Mouse (Mus musculus): ENCODE measurements around the gene Stx16.

Gene Stx16

DNA sequence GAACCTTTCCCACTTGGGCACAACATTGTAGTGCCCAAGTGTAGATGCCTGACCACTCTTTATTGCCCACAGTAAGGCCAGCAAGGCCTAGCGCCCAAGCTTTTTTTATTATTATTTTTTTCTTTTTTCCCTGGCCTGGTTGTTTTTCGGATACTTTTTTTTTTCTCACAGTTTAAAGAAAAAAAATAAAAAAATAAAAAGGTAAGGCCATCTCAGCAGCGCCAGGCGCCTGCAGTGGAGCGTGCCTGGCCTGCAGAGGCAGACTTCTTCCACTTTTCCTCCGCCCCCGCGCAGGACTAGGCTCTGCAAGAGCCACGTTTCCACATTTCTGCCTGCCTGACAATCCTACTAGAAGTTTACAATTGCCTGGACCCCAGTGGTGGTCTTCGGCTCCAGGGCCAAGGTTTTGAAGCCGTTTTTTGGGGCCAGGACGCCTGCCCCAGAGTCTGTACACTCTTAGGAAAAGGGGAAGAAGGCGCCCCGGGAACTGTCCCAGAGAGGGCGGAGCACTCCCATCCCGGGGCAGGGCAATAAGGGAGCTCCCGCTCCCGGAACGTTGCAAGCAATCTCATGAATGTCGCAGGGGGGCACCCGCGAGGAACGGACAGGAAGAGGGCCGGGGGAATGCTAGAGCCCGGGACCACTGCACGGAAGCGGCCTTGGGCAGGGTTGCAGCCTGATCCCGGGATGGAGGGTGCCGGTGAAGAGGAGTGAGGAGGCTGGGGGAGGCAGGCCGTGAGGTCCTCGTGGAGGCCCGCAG lies at the start of gene Stx16:
Gene Stx16, plus strand, starts transcription at position 636 of the 760 bp plus-strand sequence.
- DNase-seq (ENCODE audit: inconsistent age in 2 of 2, low spot score in 1 of 2): peak; percentile 96 to 100

GRCm38 (mm10) chr2:174026406-174026805 lies 49.7 kb upstream of the Stx16 start:
- peak in 1 of 2 experiments; percentile 42 for DNase-seq (ENCODE audit: inconsistent age in 2 of 2, low spot score in 1 of 2)

DNA sequence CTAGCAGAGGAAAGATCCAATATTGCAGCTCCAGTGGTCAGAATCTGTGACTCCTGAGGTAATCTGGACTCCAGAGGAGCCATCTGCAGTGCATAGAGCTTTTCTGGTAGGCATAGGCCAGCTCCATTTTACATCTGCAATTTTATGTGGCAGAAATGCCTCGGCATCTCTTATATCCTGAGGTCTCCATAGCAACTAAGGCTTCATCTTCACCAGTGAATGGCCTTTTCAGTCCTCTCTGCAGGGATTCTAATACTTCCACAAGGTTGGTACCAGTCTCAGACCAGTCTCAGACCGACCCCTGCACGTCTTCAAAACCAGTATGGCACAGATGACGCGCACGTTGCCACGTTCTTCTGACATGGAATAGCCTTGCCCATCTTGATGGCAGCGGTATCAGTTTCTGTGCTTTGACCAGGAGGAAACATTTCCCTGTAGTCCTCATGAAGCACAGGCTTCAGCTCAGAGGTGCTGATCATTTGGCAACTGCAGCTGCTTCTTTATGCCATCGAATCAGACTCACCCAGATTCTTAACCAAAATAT lies 42.8 kb upstream of the Stx16 start:
- no peak for DNase-seq (ENCODE audit: inconsistent age in 2 of 2, low spot score in 1 of 2)

DNA sequence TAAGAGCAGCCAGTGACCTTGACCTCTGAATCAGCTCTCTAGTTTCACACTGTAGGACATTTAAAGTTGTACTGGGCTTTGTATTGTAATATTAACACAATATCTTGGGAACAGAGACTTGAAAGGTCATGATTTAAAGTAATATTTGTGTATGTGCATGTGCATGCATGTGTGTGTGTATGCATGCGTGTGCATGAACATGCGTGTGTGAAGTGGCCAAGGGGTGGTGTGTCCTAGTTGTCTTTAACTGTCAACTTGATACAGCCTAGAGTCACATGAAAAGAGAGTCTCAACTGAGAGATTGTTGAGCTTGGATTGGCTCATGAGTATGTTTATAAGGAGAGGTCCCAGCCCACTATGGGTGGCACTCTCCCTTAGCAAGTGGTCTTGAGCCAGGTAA lies 28.5 kb upstream of the Stx16 start:
- no peak for DNase-seq (ENCODE audit: inconsistent age in 2 of 2, low spot score in 1 of 2)

DNA sequence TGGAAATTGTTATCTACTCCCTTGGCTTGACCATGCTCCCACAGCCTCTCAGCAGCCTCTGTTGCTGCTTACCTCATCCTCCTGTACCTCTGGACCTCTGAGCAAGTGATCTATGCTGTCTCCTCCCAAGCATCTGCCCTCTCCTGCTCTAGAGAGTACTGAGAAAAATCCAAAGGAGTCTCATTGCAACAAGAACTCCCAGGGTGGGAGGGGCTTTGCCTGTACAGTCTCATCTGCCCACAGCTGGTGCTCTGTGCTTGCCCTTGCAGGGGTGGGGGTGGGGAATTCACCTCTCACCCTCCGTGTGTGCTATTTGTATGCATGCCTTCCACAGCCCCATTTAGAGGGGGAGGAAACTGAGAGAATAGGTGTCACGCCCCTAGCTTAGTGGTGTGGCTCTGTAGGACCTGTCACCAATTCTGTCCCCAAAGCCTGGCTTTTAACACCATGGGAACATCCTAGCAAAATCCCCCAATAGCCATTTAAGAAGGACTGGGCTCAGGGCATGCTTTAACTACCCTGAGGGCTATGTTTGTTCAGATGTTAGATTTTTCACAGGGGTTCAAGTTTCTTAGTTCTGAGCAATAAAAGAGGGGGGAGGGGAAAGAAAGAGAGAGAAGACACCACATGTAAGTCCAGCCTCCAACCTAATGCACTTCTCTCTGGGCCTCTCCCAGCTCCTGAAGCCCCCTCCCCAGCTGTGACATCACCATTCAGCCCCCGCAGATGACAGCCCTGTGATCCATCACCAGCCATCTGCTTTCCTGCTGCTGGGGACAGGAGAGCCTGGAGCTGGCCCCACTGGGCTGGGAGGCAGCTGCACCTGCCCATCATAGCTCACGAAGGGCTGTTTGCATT lies 26.4 kb upstream of the Stx16 start:
- no peak for DNase-seq (ENCODE audit: inconsistent age in 2 of 2, low spot score in 1 of 2)

GRCm38 (mm10) chr2:174050339-174050685 lies 25.8 kb upstream of the Stx16 start:
- no peak for DNase-seq (ENCODE audit: inconsistent age in 2 of 2, low spot score in 1 of 2)

DNA sequence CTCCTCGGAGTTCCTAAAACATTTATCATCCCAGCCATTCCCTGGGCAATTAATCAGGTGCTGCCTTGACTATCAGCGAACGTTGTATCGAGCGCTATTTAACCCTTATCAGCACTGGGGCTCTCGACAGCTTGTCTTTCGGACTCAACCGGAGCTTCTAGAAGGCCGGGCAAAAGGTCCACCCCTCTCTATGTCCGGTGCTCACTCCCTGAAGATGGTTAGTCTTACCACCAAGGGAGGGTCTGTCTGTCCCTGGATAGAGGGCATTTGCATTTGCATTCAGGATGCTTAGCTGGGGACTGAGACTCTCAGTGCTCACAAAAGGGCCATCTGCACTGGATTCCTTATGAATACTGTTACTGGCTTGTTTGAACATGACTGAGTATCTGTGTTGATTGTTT lies 25.0 kb upstream of the Stx16 start:
- no peak for DNase-seq (ENCODE audit: inconsistent age in 2 of 2, low spot score in 1 of 2)

GRCm38 (mm10) chr2:174054496-174054895 lies 21.6 kb upstream of the Stx16 start:
- no peak for DNase-seq (ENCODE audit: inconsistent age in 2 of 2, low spot score in 1 of 2)

DNA sequence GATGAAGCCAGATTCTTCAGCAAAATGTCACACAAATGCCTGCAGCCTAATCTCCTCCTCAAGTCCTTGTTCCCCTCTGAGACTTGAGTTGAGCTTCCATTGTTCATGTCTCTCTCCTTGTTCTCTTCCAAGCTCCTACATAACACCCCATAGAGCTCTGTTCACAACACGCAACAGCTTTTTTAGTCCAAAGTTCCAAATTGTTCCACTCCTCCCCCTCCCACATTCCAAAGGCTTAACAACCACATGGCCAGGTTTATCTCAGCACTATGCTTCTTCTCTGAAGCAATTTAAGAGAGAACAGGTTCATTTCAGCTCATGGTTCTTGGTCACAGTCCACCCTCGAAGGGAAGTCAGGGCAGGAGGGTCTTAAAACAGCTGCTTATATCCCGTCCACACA lies 18.4 kb upstream of the Stx16 start:
- DNase-seq (ENCODE audit: inconsistent age in 2 of 2, low spot score in 1 of 2): no peak

- DNase-seq (ENCODE audit: inconsistent age in 2 of 2, low spot score in 1 of 2): no peak
Observed at GRCm38 (mm10) chr2:174058316-174058939, 17.7 kb upstream of the Stx16 start.

DNA sequence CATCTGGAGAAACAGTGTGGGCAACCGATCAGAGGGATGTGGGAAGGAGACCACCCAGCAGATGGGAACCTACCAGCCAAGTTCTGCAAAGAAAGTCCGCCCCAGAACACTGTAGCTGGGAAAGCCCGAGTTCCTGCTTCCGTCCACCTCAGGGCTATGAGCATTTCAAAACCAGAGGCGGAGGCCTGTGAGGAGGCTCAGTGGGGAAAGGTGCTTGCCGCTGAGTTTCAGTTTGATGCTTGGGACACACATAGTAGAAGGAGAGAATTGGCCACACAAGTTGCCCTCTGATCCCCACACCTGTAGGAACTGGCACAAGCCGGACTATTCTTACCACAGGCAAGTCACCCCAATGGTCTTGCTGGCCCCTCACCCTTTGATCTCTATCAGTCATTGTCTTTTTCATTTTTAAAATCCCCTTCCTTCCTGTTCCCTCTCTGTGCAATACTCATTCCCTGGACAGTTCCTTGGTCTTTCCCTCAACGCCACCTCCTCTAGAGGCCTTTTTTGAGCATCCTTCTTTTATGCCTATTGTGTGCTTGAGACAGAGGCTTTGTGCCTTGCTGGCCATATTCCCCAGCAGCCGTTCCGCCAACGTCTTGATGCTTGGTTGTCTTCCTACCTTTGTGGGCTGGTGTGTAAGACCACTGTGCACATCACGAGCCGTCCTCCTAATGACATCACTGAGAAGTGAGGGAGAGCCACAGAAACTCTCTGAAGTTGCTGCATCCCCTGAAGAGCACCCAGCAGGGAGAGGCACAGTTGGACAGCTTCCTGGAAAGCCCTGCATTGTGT lies 16.3 kb upstream of the Stx16 start:
- no peak for DNase-seq (ENCODE audit: inconsistent age in 2 of 2, low spot score in 1 of 2)

DNA sequence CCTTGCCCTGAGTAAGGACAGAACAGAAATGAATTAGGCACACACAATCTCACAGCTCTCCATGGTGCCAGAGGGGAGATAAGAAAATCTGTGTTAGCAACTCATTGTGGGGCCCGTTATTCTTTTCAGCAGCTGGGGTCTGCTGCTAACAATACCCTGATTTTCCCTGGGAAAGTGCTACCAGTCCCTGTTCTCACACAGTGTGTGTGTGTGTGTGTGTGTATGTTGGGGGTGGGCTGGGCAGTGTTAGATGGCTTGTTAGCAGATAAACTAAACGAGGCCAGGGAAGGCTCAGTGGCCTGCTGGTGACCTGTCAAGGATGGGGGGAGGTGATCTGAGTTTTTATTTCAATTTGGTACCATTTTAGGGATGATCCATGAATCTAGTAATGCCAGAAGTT lies 14.9 kb upstream of the Stx16 start:
- DNase-seq (ENCODE audit: inconsistent age in 2 of 2, low spot score in 1 of 2): no peak

DNA sequence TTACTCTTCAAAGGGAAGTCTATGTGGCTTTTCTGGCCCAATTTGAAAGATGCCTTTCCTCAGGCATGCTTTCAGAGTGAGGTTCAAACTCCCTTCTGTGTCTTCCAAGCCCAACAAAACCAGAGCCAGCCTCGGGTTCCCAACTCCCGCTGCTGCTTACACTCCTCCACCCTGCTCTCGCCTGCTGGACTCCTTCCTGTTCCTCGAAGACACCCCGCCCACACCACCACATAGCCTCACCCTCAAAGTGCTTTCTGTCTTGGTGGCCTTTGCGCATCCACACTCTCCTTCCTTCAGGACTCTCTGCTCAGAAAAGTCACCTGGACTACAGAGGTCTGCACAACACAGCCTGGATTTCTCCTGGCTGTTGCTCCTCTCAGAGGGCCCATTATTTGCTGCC lies 13.0 kb upstream of the Stx16 start:
- DNase-seq (ENCODE audit: inconsistent age in 2 of 2, low spot score in 1 of 2): no peak

GRCm38 (mm10) chr2:174063527-174064211 lies 12.4 kb upstream of the Stx16 start:
- DNase-seq (ENCODE audit: inconsistent age in 2 of 2, low spot score in 1 of 2): no peak

DNA sequence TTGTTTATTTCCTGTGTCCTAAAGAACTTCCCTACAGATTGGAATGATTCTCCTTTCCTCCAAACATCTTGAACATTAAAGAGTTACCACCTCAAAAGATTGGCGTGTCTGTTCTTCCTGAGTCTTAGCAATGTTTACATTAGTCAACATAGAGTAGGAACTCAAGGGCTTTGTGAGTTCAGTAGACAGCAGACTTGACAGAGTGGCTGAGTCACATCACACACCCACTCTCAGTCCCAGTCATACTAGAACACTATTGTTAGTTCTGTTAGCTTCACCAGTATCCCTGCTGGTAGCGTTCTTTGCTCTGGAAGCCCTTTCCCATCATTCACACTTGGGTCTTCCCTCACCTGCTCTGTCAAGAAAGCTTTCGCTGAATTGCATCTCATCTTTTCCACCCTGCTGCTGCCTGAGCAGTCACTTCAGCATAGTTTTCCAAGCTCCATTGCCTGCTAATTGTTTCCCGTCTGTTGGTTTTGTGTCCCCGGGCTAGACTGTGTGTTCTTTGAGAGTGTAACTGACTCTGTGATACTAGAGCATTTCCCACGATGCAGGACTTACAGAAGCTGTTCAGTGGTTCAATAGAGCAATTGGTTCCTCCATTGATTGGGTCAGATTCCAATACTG lies 8.2 kb upstream of the Stx16 start:
- no peak for DNase-seq (ENCODE audit: inconsistent age in 2 of 2, low spot score in 1 of 2)

DNA sequence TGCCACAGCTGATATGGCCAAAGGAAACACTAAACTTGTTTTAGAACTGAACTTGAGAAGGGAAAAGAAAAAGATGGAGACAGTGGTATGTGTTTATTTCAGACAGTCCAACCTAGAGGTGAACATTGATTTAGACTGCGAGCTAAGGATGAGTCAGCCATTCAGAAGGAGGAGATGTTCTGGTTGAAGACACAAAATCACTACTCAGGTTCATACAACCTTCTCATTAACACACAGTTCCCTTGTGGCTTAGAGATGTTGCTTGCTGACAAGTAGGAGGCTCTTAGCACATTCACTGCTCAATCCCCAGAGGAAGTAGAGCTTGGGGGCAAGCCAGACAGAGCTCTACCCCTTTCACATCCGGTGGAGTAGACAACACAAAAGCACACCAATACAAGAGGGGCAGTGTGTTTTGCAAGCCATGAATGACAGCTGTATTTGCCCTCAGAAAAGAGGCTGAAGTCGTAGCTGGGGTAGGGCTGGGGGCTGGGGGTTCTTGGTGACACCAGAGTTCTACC lies 6.5 kb upstream of the Stx16 start:
- no peak for DNase-seq (ENCODE audit: inconsistent age in 2 of 2, low spot score in 1 of 2)

DNA sequence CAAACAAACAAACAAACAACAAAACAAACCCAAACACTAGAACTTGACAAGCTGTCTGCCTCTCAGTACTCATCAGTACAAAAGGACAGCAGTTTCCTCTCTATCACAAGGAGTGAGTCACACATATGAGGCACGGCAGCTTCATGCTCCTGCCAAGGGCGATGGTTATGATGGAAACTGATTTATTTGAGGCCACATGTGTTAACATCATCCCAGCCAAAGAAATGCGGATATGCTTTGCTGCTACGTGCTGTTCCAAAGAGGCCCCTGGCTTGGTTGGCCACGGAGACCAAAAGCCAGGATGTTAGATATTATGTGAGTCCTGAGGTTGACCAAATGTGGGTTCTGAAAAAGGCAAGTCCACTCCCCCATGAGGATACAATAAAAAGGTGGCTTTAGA lies 4.7 kb upstream of the Stx16 start:
- DNase-seq (ENCODE audit: inconsistent age in 2 of 2, low spot score in 1 of 2): peak; percentile 57 to 81

DNA sequence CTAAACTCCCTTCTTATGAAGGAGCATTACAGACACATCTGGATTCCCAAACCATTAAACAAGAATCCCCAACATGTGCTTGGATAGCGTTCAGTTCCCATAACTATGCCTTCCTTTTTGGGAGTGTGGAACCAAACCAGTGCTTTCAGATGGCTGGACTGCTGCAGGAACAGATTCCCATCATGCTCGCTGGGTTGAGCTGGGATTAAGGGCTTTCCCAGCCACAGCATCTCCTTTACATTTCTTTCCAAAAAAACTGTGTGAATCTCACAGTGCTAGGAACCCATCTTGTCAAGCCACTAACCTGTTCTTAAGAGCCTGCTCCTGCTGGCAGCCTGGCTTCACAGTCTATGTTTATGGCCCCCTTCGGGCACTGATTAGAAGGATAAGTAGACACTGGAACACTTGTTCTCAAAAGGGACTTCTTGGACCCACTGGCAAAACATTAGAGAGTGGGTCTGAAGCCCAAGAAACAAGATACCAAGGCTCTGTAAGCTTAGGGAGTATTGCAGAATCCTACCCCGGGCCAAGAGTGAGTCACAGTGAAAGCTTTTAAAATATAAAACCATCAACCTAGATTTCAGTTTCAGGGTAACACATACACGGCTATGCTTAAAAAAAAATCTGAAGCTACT lies 2.8 kb upstream of the Stx16 start:
- peak in 1 of 2 experiments; percentile 71 for DNase-seq (ENCODE audit: inconsistent age in 2 of 2, low spot score in 1 of 2)

DNA sequence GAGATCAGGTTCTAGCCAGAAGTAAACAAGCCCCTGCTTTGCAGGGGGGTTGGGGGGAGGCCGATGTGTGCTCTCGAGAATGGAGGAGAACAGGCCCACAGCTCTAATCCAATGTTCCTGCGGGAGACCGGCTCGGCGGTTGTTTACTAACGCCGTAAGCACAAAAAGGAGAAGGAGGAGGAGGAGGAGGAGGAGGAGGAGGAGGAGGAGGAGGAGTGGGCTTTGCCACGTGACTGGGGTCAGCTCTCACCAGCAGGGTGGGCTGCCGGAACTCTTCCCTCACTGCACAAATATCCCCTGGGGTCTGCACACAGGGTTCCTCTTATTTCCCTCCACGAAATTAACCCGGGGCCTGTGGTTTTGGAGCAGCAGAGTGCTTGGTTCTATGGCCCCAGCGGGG lies 1.5 kb upstream of the Stx16 start:
- DNase-seq (ENCODE audit: inconsistent age in 2 of 2, low spot score in 1 of 2): no peak
